Mouse (Mus musculus) neural tube, embryonic 14.5 days (tissue): ENCODE data around the gene Zbtb8os. TPM values are rescaled to one million over a fixed set of nuclear protein-coding genes. Genes with fewer than 3 reads are reported as not detected.

Source experiments
- ATAC-seq: fragments of 200-750 bp; cut with Nextera tagmentation; 2 replicates; pipeline ENCODE4 v1.8.0; 2017; ENCODE audit warnings: low read depth, mild to moderate bottlenecking, moderate TSS enrichment, moderate library complexity
- H3K27ac ChIP-seq: fragments of 300-500 bp; sonication (generic); 2 replicates; pipeline ENCODE4 v1.5.1; 2014; ENCODE audit warnings: low read depth, mild to moderate bottlenecking, control low read depth, low read length, moderate library complexity, mixed read lengths
- H3K27me3 ChIP-seq: fragments of 300-500 bp; sonication (generic); 2 replicates; pipeline ENCODE4 v1.6.1; 2014; ENCODE audit warnings: low read length; ENCODE audit not compliant: control insufficient read depth, insufficient read depth
- H3K36me3 ChIP-seq: fragments of 300-500 bp; sonication (generic); 2 replicates; pipeline ENCODE4 v1.6.1; 2014; ENCODE audit warnings: low read length, mixed read lengths; ENCODE audit not compliant: control insufficient read depth, insufficient read depth
- H3K4me1 ChIP-seq: fragments of 300-500 bp; sonication (generic); 2 replicates; pipeline ENCODE4 v1.6.1; 2014; ENCODE audit warnings: low read length; ENCODE audit not compliant: control insufficient read depth, insufficient read depth
- H3K4me2 ChIP-seq: fragments of 300-500 bp; sonication (generic); 2 replicates; pipeline ENCODE4 v1.6.1; 2014; ENCODE audit warnings: mild to moderate bottlenecking, low read depth, low read length, control low read depth
- H3K4me3 ChIP-seq: fragments of 300-500 bp; sonication (generic); 2 replicates; pipeline ENCODE4 v1.5.1; 2014; ENCODE audit warnings: low read depth, low read length, control low read depth, mixed read lengths
- H3K9ac ChIP-seq: fragments of 300-500 bp; sonication (generic); replicated peaks from 2 replicates; pipeline ENCODE4 v1.6.1; 2014; ENCODE audit warnings: low read depth, mild to moderate bottlenecking, control low read depth, low read length, mixed read lengths
- H3K9me3 ChIP-seq: fragments of 300-500 bp; sonication (generic); 2 replicates; pipeline ENCODE4 v1.6.1; 2016; ENCODE audit warnings: low read length; ENCODE audit not compliant: control insufficient read depth
- WGBS: fragments of 180-500 bp; shearing (Covaris S2); extraction: QIAGEN DNeasy Blood & Tissue Kit; methylation state at CpG from one replicate; pipeline ENCODE4 v1.1.7; 2014; 5-methylcytosine and 5-hydroxymethylcytosine counted together
- polyA plus RNA-seq: library from polyadenylated mRNA; unstranded; fragments of >200 nt; fragmentation: Nextera tagmentation; extraction: Ambion mirVana; gene quantifications from 2 replicates; pipeline ENCODE4 v1.2.1, GENCODE M21; 2014

Gene Zbtb8os
- polyA plus RNA-seq, 1 experiment from 2014 or later: 19.5 TPM

GRCm38 (mm10) chr4:129295188-129295587, 40.3 kb upstream of the Zbtb8os start:
- Histone ChIP-seq H3K4me1 (no peaks in the 10 kb centered on the region), H3K4me2 (no peak overlapping the region), H3K9ac (no peak overlapping the region), H3K9me3 (no peaks in the 10 kb centered on the region), H3K4me3 (no peak overlapping the region), H3K27me3 (no peaks in the 10 kb centered on the region), H3K36me3 (no peaks in the 10 kb centered on the region), H3K27ac (no peak overlapping the region)
- no peak for ATAC-seq
- 97% methylated on average over 2 of the region's 2 CpGs for WGBS

DNA sequence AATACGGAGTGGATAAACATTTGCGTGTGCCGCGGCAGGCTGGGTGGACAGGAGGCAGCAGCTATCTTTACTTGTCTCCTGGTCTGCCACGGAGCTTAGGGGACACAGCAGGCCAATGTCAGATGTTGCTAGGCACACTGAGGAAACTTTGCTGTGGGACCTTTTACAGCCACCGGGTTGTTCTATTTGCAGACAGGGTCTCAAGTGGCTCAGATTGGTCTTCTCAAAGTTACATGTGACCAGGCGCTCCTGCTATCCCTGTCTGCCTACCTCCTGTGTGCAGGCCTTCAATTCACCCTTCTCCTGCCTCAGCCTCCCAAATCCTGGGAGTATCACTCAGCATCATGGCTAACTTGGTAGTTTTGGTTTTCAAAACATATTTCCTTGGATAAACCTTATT, 39.4 kb upstream of the Zbtb8os start:
- Histone ChIP-seq H3K27me3 (no peaks in the 10 kb centered on the region), H3K4me3 (no peak overlapping the region), H3K36me3 (no peaks in the 10 kb centered on the region), H3K9ac (no peak overlapping the region), H3K4me1 (no peaks in the 10 kb centered on the region), H3K9me3 (no peaks in the 10 kb centered on the region), H3K4me2 (no peak overlapping the region), H3K27ac (no peak overlapping the region)
- no peak for ATAC-seq
- WGBS: 89% methylated on average over 7 of the region's 7 CpGs

DNA sequence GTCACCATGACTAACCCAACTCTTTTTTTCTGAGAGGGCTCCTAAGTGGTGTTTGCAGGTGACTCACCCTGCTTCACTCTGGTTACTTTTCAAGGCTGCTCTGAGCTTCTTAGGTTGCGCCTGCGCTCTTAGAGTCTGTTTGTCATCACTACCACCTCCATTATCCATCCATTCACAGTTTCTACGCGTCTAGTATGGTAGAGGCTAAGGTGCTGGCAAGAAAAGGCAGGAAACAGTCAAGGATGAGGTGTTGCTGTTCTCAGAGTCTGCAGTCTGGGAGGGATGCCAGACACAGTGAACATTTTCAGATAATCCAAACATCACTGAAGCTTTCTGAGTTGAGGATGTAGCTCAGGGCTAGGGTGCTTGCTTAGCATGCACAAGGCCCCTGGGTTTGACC, 37.8 kb upstream of the Zbtb8os start:
- no peaks in the 10 kb centered on the region for H3K9me3 ChIP-seq
- no peak overlapping the region for H3K9ac ChIP-seq
- ATAC-seq: no peak
- H3K27me3 ChIP-seq: no peaks in the 10 kb centered on the region
- H3K36me3 ChIP-seq: no peaks in the 10 kb centered on the region
- no peak overlapping the region for H3K4me3 ChIP-seq
- H3K27ac ChIP-seq: no peak overlapping the region
- no peak overlapping the region for H3K4me2 ChIP-seq
- WGBS: 93% methylated on average over 4 of the region's 4 CpGs
- H3K4me1 ChIP-seq: no peaks in the 10 kb centered on the region

GRCm38 (mm10) chr4:129299121-129299520, 36.4 kb upstream of the Zbtb8os start:
- 52% methylated on average over 10 of the region's 10 CpGs for WGBS
- Histone ChIP-seq H3K36me3 (no peaks in the 10 kb centered on the region), H3K4me2 (no peak overlapping the region), H3K27me3 (no peaks in the 10 kb centered on the region), H3K4me1 (no peaks in the 10 kb centered on the region), H3K9me3 (no peaks in the 10 kb centered on the region), H3K9ac (no peak overlapping the region), H3K4me3 (no peak overlapping the region), H3K27ac (no peak overlapping the region)
- no peak for ATAC-seq

GRCm38 (mm10) chr4:129303401-129303800, 32.1 kb upstream of the Zbtb8os start:
- H3K4me2 ChIP-seq: no peak overlapping the region
- H3K9me3 ChIP-seq: no peaks in the 10 kb centered on the region
- no peaks in the 10 kb centered on the region for H3K4me1 ChIP-seq
- no peaks in the 10 kb centered on the region for H3K27me3 ChIP-seq
- H3K9ac ChIP-seq: no peak overlapping the region
- ATAC-seq: no peak
- H3K36me3 ChIP-seq: peaks cover 14% of the 10 kb centered on the region; the same call in 1 of the 2 replicates
- 69% methylated on average over 5 of the region's 5 CpGs for WGBS
- no peak overlapping the region for H3K27ac ChIP-seq
- no peak overlapping the region for H3K4me3 ChIP-seq

- 89% methylated on average over 9 of the region's 9 CpGs for WGBS
- H3K27me3 ChIP-seq: no peaks in the 10 kb centered on the region
- no peak for ATAC-seq
Measured at GRCm38 (mm10) chr4:129303816-129304215, 31.7 kb upstream of the Zbtb8os start.

DNA sequence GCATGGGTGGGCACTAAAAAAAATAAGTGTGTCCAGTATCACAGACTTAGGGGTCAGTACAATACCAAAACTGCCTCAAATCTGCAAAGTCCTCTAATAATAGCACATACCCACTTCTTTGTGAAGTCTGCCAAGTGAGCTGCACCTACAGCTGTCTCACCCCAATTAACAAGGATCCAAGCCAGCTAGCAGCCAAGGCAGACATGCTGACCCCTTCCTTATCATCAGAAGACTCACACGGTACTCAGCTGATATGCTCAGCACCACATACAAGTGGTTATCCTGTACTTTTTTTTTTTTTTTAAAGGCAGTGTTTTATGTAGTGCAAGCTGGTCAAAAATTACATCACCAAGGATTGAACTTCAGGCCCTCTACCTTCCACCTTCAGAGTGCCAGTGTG, 31.2 kb upstream of the Zbtb8os start:
- Histone ChIP-seq H3K4me2 (no peak overlapping the region), H3K4me1 (no peaks in the 10 kb centered on the region), H3K9ac (no peak overlapping the region), H3K27ac (no peak overlapping the region), H3K27me3 (no peaks in the 10 kb centered on the region), H3K9me3 (no peaks in the 10 kb centered on the region), H3K36me3 (peaks cover 21% of the 10 kb centered on the region; the same call in 1 of the 2 replicates), H3K4me3 (no peak overlapping the region)
- no peak for ATAC-seq
- 75% methylated on average over 1 of the region's 1 CpGs for WGBS

More at GRCm38 (mm10) chr4:129303816-129304215, 31.7 kb upstream of the Zbtb8os start:
- Histone ChIP-seq H3K9me3 (no peaks in the 10 kb centered on the region), H3K36me3 (peaks cover 17% of the 10 kb centered on the region; the same call in 1 of the 2 replicates), H3K27ac (no peak overlapping the region), H3K9ac (no peak overlapping the region), H3K4me2 (no peak overlapping the region), H3K4me3 (no peak overlapping the region), H3K4me1 (no peaks in the 10 kb centered on the region)

GRCm38 (mm10) chr4:129307936-129308335, 27.6 kb upstream of the Zbtb8os start:
- Histone ChIP-seq H3K27ac (no peak overlapping the region), H3K4me1 (no peaks in the 10 kb centered on the region), H3K4me2 (no peak overlapping the region), H3K36me3 (peaks cover 33% of the 10 kb centered on the region), H3K9ac (no peak overlapping the region), H3K4me3 (no peak overlapping the region), H3K27me3 (no peaks in the 10 kb centered on the region), H3K9me3 (no peaks in the 10 kb centered on the region)
- no peak for ATAC-seq
- 88% methylated on average over 1 of the region's 1 CpGs for WGBS

GRCm38 (mm10) chr4:129313886-129314285, 21.6 kb upstream of the Zbtb8os start:
- no peak overlapping the region for H3K4me2 ChIP-seq
- no peaks in the 10 kb centered on the region for H3K4me1 ChIP-seq
- H3K27ac ChIP-seq: no peak overlapping the region
- H3K27me3 ChIP-seq: no peaks in the 10 kb centered on the region
- H3K9ac ChIP-seq: no peak overlapping the region
- no peaks in the 10 kb centered on the region for H3K9me3 ChIP-seq
- 80% methylated on average over 3 of the region's 3 CpGs for WGBS
- no peak for ATAC-seq
- H3K36me3 ChIP-seq: peaks cover 56% of the 10 kb centered on the region
- H3K4me3 ChIP-seq: no peak overlapping the region

DNA sequence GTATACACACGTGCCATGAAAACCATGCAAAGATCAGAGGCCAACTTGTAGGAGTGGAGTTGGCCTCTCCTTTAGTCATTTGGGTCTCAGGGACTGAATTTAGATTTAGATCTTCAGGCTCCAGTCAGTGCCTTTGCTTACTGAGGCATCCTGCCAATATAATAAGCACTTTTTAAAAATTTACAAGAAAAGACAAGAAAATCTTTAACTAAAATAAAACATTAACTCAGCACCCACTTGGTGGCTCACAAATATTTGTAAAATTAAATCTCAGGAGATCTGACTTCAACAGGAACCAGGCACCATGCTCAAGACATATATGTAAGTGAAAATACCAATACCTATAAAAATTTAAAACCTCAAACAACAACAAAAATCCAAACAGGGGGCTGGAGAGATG, 14.6 kb upstream of the Zbtb8os start:
- no peak overlapping the region for H3K4me3 ChIP-seq
- ATAC-seq: no peak
- 98% methylated on average over 1 of the region's 1 CpGs for WGBS
- no peaks in the 10 kb centered on the region for H3K4me1 ChIP-seq
- no peaks in the 10 kb centered on the region for H3K9me3 ChIP-seq
- no peak overlapping the region for H3K9ac ChIP-seq
- H3K36me3 ChIP-seq: peaks cover 52% of the 10 kb centered on the region
- no peaks in the 10 kb centered on the region for H3K27me3 ChIP-seq
- H3K27ac ChIP-seq: no peak overlapping the region
- no peak overlapping the region for H3K4me2 ChIP-seq
